Mouse (Mus musculus): ENCODE data around the gene Mrpl1. TPM values are rescaled to one million over a fixed set of nuclear protein-coding genes. Genes with fewer than 3 reads are reported as not detected.

The Mrpl1 gene
- polyA plus RNA-seq, 1 experiment from 2014 or later = 29.7 TPM

DNA sequence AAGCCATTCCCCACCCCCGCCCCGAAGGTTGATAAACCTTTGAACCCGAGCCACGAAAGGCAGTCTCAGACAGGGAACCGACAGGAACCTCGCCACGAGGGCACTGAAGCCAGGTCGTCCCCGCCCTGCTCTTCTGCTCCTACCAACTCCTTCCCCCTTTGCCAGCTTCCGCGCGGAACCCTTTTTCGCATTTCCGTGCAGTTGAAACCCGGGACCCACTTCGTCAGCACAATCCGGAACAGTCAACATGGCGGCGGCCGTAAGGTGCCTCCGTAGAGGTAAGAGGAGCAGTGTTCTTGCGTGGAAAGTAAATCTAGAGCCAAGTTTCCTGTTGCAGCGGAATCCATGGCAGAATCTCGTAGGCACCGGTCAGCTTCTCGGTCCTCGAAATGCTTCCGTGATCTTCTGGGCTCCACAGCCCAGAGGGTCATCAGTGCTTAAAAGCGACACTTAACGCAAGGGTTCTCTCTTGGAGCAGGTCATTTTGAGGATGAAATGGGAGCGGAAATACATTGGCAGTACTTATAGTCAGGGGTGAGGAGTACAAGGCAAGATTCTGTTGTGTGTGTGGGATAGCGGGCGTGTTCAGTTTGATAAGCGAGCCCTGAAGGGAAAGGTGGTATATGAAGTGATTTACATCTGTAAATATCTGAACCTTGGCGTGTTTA is 757 bp downstream of the Mrpl1 start:
- Histone ChIP-seq H3K9me3 (replicated peaks; ENCODE audit: control insufficient read depth, low read length) (no peaks in the 10 kb centered on the region), H3K9ac (replicated peaks; ENCODE audit: low read length) (peak overlapping the region; percentile 79), H3K27ac (replicated peaks; ENCODE audit: low read depth, low read length) (peak overlapping the region; percentile 60; the same call in 1 of the 2 replicates), H3K4me2 (ENCODE audit: low read depth, low read length) (peak overlapping the region; percentile 69), H3K27me3 (ENCODE audit: control insufficient read depth, insufficient read depth, low read length) (no peaks in the 10 kb centered on the region), H3K4me1 (ENCODE audit: control insufficient read depth, insufficient read depth, low read length) (no peaks in the 10 kb centered on the region), H3K4me3 (ENCODE audit: low read depth, low read length) (peak overlapping the region; percentile 72), H3K36me3 (replicated peaks; ENCODE audit: control insufficient read depth, insufficient read depth, low read depth, low read length) (no peaks in the 10 kb centered on the region)
- ATAC-seq (replicated peaks; ENCODE audit: insufficient number of reproducible peaks, low FRiP score, low TSS enrichment, low read depth) (peak; percentile 95), DNase-seq (ENCODE audit: low spot score) (peak; percentile 94)
- under 1% methylated on average over 35 of the region's 35 CpGs for WGBS

- H3K27me3 ChIP-seq (ENCODE audit: control insufficient read depth, insufficient read depth, low read length) = no peaks in the 10 kb centered on the region
- DNase-seq (ENCODE audit: low spot score) (no peak), ATAC-seq (replicated peaks; ENCODE audit: insufficient number of reproducible peaks, low FRiP score, low TSS enrichment, low read depth) (no peak)
- no peak overlapping the region for H3K27ac ChIP-seq (replicated peaks; ENCODE audit: low read depth, low read length)
- no peak overlapping the region for H3K4me2 ChIP-seq (ENCODE audit: low read depth, low read length)
- H3K36me3 ChIP-seq (replicated peaks; ENCODE audit: control insufficient read depth, insufficient read depth, low read depth, low read length) = no peaks in the 10 kb centered on the region
- H3K9me3 ChIP-seq (replicated peaks; ENCODE audit: control insufficient read depth, low read length) = no peaks in the 10 kb centered on the region
- no peak overlapping the region for H3K4me3 ChIP-seq (ENCODE audit: low read depth, low read length)
- H3K4me1 ChIP-seq (ENCODE audit: control insufficient read depth, insufficient read depth, low read length) = no peaks in the 10 kb centered on the region
- no peak overlapping the region for H3K9ac ChIP-seq (replicated peaks; ENCODE audit: low read length)
- 80% methylated on average over 3 of the region's 3 CpGs for WGBS
Observed at GRCm38 (mm10) chr5:96218648-96219047, 9.4 kb downstream of the Mrpl1 start.

- no peaks in the 10 kb centered on the region for H3K27me3 ChIP-seq (ENCODE audit: control insufficient read depth, insufficient read depth, low read length)
- H3K4me1 ChIP-seq (ENCODE audit: control insufficient read depth, insufficient read depth, low read length) = no peaks in the 10 kb centered on the region
- no peak overlapping the region for H3K4me2 ChIP-seq (ENCODE audit: low read depth, low read length)
- H3K4me3 ChIP-seq (ENCODE audit: low read depth, low read length) = no peak overlapping the region
- no peak overlapping the region for H3K9ac ChIP-seq (replicated peaks; ENCODE audit: low read length)
- no peak overlapping the region for H3K27ac ChIP-seq (replicated peaks; ENCODE audit: low read depth, low read length)
- no peaks in the 10 kb centered on the region for H3K9me3 ChIP-seq (replicated peaks; ENCODE audit: control insufficient read depth, low read length)
- H3K36me3 ChIP-seq (replicated peaks; ENCODE audit: control insufficient read depth, insufficient read depth, low read depth, low read length) = no peaks in the 10 kb centered on the region
- 59% methylated on average over 4 of the region's 4 CpGs for WGBS
- ATAC-seq (replicated peaks; ENCODE audit: insufficient number of reproducible peaks, low FRiP score, low TSS enrichment, low read depth) (no peak), DNase-seq (ENCODE audit: low spot score) (no peak)
Observed at GRCm38 (mm10) chr5:96219512-96219911, 10.2 kb downstream of the Mrpl1 start.

GRCm38 (mm10) chr5:96221298-96221697 is 12.0 kb downstream of the Mrpl1 start:
- ATAC-seq (replicated peaks; ENCODE audit: insufficient number of reproducible peaks, low FRiP score, low TSS enrichment, low read depth) = no peak
- no peaks in the 10 kb centered on the region for H3K27me3 ChIP-seq (ENCODE audit: control insufficient read depth, insufficient read depth, low read length)
- H3K36me3 ChIP-seq (replicated peaks; ENCODE audit: control insufficient read depth, insufficient read depth, low read depth, low read length) = no peaks in the 10 kb centered on the region
- H3K4me1 ChIP-seq (ENCODE audit: control insufficient read depth, insufficient read depth, low read length) = no peaks in the 10 kb centered on the region
- no peak overlapping the region for H3K9ac ChIP-seq (replicated peaks; ENCODE audit: low read length)
- DNase-seq (ENCODE audit: low spot score) = no peak
- no peak overlapping the region for H3K4me3 ChIP-seq (ENCODE audit: low read depth, low read length)
- H3K4me2 ChIP-seq (ENCODE audit: low read depth, low read length) = no peak overlapping the region
- no peak overlapping the region for H3K27ac ChIP-seq (replicated peaks; ENCODE audit: low read depth, low read length)
- 86% methylated on average over 1 of the region's 1 CpGs for WGBS
- no peaks in the 10 kb centered on the region for H3K9me3 ChIP-seq (replicated peaks; ENCODE audit: control insufficient read depth, low read length)

DNA sequence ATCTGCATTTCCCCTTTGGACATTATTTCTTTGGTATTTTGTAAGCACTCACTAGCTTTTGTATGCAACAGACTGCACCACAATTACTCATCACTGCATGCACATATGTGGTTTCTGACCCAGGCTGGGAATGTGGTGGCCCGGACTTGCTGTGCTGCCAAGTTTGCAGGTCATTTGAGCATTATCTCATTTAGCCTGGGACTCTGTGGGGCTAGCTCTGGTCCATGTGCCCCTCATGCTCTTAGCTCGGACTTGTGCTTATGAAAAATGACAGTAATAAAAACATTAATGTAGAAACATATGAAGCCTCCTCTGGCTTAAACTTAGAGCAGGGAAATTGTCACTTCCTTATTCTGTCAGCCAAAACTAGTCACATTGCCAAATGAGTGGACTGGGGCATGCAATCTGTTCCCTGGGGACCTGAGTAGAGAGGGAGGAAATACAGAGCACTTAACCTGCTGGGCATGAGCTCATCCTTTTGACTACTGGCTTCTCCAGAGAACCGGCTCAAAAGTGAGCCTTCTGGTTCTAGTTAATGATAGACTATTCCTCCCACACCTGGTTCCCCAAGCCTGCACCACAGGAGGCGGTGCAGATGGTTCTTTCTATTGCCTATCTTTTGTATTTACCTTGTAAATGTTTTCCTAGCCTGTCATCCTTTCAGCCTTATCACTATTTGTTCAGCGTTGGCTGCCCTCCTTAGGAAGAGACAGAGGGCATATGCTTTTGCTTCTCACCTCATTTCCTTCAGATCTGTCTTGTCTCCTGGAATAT is 12.7 kb downstream of the Mrpl1 start:
- Histone ChIP-seq H3K27me3 (ENCODE audit: control insufficient read depth, insufficient read depth, low read length) (no peaks in the 10 kb centered on the region), H3K4me3 (ENCODE audit: low read depth, low read length) (no peak overlapping the region), H3K4me2 (ENCODE audit: low read depth, low read length) (no peak overlapping the region), H3K9me3 (replicated peaks; ENCODE audit: control insufficient read depth, low read length) (no peaks in the 10 kb centered on the region), H3K36me3 (replicated peaks; ENCODE audit: control insufficient read depth, insufficient read depth, low read depth, low read length) (no peaks in the 10 kb centered on the region), H3K4me1 (ENCODE audit: control insufficient read depth, insufficient read depth, low read length) (no peaks in the 10 kb centered on the region), H3K27ac (replicated peaks; ENCODE audit: low read depth, low read length) (no peak overlapping the region), H3K9ac (replicated peaks; ENCODE audit: low read length) (no peak overlapping the region)
- DNase-seq (ENCODE audit: low spot score) (no peak), ATAC-seq (replicated peaks; ENCODE audit: insufficient number of reproducible peaks, low FRiP score, low TSS enrichment, low read depth) (no peak)
- WGBS = 72% methylated on average over 5 of the region's 5 CpGs

DNA sequence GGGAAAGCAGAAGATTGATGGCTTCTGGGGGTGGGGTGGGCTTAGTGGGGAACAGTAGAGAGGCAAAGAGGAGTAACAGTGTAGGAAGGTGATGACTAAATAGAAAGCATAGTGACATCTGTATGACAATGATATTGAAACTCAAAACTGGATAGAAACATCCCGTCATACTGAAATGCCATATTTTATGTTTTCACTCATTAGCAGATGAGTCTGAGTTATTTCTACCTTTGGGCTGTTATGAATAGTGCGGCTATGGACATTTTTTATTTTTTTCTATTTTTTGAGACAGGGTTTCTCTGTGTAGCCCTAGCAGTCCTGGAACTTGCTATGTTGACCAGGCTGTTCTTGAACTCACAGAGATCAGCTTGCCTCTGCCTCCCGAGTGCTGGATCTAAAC is 13.7 kb downstream of the Mrpl1 start:
- Histone ChIP-seq H3K9me3 (replicated peaks; ENCODE audit: control insufficient read depth, low read length) (no peaks in the 10 kb centered on the region), H3K9ac (replicated peaks; ENCODE audit: low read length) (no peak overlapping the region), H3K4me2 (ENCODE audit: low read depth, low read length) (no peak overlapping the region), H3K27ac (replicated peaks; ENCODE audit: low read depth, low read length) (no peak overlapping the region), H3K27me3 (ENCODE audit: control insufficient read depth, insufficient read depth, low read length) (no peaks in the 10 kb centered on the region), H3K4me3 (ENCODE audit: low read depth, low read length) (no peak overlapping the region), H3K4me1 (ENCODE audit: control insufficient read depth, insufficient read depth, low read length) (no peaks in the 10 kb centered on the region), H3K36me3 (replicated peaks; ENCODE audit: control insufficient read depth, insufficient read depth, low read depth, low read length) (no peaks in the 10 kb centered on the region)
- DNase-seq (ENCODE audit: low spot score) (no peak), ATAC-seq (replicated peaks; ENCODE audit: insufficient number of reproducible peaks, low FRiP score, low TSS enrichment, low read depth) (no peak)
- WGBS = 91% methylated on average over 3 of the region's 3 CpGs

DNA sequence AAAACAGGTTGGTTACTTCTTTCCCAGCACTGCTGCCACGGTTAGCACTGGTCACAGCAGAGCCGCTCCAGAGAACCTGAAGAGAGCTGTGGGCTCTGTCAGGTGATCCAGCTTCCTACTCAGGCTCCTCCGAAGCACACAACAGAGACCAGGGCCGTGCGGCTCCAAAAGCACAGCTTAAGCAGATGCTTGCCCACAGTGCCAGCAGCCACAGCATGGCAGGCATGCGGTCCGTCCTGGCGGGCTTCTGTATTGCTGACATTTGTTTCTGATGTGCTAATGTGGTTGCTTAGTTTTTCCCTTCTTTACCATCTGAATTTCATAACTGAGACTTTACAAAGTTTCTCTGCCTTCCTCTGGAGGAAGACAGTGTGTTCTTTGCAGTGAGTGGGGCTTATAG is 17.2 kb downstream of the Mrpl1 start:
- Histone ChIP-seq H3K27me3 (ENCODE audit: control insufficient read depth, insufficient read depth, low read length) (no peaks in the 10 kb centered on the region), H3K9ac (replicated peaks; ENCODE audit: low read length) (no peak overlapping the region), H3K4me1 (ENCODE audit: control insufficient read depth, insufficient read depth, low read length) (no peaks in the 10 kb centered on the region), H3K4me3 (ENCODE audit: low read depth, low read length) (no peak overlapping the region), H3K4me2 (ENCODE audit: low read depth, low read length) (no peak overlapping the region), H3K36me3 (replicated peaks; ENCODE audit: control insufficient read depth, insufficient read depth, low read depth, low read length) (no peaks in the 10 kb centered on the region; the same call in 1 of the 2 replicates), H3K9me3 (replicated peaks; ENCODE audit: control insufficient read depth, low read length) (no peaks in the 10 kb centered on the region), H3K27ac (replicated peaks; ENCODE audit: low read depth, low read length) (no peak overlapping the region)
- WGBS = 96% methylated on average over 8 of the region's 8 CpGs
- ATAC-seq (replicated peaks; ENCODE audit: insufficient number of reproducible peaks, low FRiP score, low TSS enrichment, low read depth) = no peak
- DNase-seq (ENCODE audit: low spot score) = no peak

DNA sequence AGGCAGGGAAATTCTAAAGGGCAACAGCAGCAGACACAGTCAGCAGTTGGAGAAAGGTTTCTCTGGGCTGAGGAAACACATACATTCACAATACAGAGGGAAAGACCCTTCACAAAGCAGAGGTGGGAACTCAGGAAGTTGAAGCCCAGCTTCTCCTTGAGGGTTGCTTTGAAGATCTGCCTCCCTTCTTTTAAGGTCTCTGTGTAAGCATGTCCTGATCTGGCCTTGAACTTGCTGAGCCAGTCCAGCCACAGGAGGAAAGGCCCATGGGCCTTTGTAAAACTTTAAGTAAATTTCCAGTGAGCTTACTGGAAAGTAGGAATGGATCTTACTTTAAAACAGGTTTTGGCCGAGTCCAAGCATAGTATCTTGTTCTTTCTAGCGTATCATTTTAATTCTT is 19.7 kb downstream of the Mrpl1 start:
- no peaks in the 10 kb centered on the region; the same call in 1 of the 2 replicates for H3K36me3 ChIP-seq (replicated peaks; ENCODE audit: control insufficient read depth, insufficient read depth, low read depth, low read length)
- 94% methylated on average over 2 of the region's 2 CpGs for WGBS

More for the DNA sequence above, 19.7 kb downstream of the Mrpl1 start:
- Histone ChIP-seq H3K9ac (replicated peaks; ENCODE audit: low read length) (no peak overlapping the region), H3K27ac (replicated peaks; ENCODE audit: low read depth, low read length) (no peak overlapping the region), H3K4me1 (ENCODE audit: control insufficient read depth, insufficient read depth, low read length) (no peaks in the 10 kb centered on the region), H3K27me3 (ENCODE audit: control insufficient read depth, insufficient read depth, low read length) (no peaks in the 10 kb centered on the region), H3K9me3 (replicated peaks; ENCODE audit: control insufficient read depth, low read length) (no peaks in the 10 kb centered on the region), H3K4me3 (ENCODE audit: low read depth, low read length) (no peak overlapping the region), H3K4me2 (ENCODE audit: low read depth, low read length) (no peak overlapping the region)
- ATAC-seq (replicated peaks; ENCODE audit: insufficient number of reproducible peaks, low FRiP score, low TSS enrichment, low read depth) (no peak), DNase-seq (ENCODE audit: low spot score) (no peak)

Measured in embryonic facial prominence, embryonic 11.5 days (tissue).